Mouse (Mus musculus) kidney, postnatal 36 days (tissue): ENCODE measurements around the gene Cox4i1.

Source experiments
- DNase-seq, 2 experiments: peaks; one replicate each; pipeline ENCODE4 v3.0.0; 2021 to 2022; ENCODE audit warnings: mixed read lengths in 2 of 2

Cox4i1 gene

DNA sequence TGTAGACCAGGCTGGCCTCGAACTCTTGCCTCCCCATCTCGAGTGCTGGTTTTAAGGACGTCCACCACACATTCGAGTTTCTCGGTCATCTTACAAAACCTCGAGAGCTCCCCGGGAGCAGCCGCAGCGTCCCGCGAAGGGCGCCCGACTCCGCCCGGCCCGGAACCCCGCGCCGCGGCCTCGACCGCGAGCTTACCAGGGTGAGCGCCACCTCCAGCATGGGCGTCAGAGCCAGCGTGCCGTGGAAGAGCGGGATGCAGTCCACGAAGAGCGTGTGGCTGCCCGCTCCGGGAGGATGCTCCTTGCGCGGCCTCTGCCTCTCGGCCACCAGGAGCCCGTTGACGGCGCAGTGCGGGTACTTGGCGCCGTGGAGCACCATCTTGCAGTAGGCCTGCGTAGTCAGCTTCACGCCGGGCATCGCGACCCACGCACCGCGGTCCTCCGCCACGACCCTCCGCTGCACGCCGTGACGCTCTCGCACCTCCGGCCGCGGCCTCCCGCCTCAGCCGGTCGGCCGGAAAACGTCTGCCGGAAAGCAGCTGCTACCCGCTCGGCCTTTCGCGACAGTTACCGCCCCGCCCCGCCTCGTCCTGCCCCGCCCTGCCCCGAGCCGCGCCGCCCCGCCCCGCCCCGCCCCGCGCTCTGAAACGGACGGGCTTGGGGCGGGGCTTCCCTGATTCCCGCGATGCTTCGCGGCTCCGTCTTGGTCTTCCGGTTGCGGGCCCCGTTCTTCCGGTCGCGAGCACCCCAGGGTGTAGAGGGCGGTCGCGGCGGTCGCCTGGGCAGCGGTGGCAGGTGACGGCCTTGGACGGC is at the start of gene Cox4i1, which contains the start of gene Gm27021:
Gene Cox4i1 (plus strand): TSS at position 662 of the 813 bp plus-strand sequence.
Gene Gm27021 (minus strand): TSS at position 519 of the 813 bp plus-strand sequence.
- peak; percentile 95 to 98 for DNase-seq

DNA sequence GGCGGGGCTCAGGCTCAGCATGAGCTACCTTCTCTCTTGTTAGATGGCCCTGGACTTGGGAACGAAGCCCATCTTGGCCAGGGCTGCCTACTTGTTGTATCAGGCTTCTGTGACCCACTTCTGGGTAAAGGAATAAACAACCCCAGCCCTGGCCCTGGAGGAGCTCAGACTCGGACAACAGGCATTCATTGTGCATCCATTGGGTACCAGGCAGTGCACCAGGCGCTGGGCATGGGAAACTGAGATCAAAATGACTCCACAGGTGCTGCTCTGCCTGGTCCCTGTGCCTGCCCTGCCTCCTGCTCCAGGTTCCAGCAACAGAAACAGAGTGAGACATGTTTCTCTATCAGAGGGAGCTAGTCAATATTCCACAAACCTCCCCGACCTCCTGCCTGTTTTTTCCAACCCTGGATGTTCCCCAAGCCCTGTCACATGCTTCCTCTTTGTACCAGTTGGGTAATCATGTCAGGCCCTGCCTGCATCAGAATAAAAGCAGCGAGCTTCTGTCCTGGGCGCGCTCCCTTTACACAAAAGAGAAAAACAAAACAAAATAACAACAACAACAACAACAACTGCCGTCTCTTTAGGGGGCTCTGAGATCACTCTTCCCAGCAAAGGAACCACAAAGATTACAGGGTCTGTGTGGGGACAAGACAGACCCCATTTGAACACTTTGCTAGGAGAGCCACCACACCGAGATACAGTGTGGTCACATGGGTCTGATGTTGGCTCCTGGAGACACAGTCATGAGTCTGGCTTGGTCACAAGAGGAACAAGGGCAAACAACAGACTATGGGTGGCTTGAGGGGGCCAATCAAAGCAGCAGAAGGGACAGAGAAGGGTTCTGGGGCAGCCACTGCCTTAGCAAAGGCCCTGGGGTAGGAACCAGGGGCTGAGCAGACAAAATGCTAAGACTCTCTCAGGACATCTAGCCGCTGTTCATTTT is 48.5 kb upstream of the Cox4i1 start:
- peak in 1 of 2 experiments; percentile 15 for DNase-seq

DNA sequence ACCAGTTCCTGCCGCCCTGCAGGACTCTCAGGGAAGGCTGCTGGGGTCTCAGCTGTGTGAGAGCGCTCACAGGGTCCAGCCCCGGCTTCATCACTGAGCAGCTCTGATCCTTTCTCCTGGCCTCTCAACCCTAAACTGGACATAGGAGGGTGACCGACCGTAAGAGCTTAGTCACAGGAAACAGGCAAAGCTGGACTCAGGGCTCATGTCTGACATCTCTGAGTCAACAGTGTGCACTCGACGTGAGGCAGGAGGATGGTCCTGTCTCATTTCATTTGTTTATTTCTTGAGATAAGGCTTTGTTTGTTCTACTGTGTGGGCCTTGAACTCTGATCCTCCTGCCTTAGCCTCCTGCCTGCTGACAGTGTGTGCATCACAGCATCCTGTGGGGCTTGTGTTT is 47.6 kb upstream of the Cox4i1 start:
- no peak for DNase-seq

DNA sequence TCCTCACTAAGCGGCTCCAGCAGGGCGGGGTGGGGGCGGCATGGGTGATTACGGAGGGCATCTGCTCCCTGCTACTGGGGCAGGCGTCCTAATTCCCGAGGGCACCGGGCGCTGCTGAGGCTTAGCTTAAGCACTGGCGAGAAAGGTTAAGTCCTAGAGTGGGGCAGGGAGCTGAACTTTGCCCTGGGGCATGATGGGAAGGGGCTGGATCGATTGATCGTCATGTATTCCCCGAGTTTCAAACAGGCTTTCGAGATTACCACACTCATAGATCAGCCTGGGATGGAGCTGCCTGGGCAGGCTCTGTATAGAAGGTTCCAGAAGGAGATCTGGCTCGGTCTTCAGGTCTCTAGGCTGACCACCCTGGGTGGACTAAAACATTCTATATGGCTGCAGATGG is 45.9 kb upstream of the Cox4i1 start:
- DNase-seq, result no peak

DNA sequence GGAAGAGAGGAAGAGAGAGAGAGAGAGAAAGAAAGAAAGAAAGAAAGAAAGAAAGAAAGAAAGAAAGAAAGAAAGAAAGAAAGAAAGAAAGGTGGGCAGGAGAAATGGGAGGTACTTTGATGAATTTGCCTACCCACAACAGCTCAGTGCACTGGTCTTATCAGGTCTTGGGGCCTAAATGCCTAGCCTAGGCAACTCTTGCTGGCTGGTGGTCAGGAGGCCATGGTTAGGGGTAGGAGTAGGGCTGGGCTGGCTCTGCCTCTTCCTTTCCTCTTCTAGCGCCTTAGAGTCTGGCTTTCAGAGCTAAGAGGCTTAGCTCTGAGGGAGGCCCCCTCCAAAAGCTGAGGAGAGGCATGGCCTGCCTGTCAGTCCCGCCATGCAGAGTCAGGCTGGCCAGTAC is 44.4 kb upstream of the Cox4i1 start:
- no peak for DNase-seq

DNA sequence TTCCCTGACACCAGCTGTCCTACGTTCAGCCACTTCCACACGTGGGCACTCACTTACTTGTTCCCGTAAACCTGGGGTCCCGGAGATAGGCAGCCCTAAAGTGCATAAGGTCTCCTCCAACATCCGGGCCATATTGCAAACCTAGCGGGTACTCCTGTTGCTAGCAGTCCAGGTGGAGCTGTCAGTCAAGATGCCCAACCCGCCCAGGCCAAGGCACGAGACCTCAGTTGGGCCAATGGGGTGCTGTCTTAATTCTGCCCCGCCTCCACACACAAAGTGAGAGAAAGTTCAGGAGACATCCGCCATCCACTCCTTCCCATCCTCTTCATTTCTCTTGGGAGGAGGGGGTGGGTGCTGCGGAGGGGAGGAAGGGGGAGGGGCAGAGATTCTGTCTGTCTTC is 41.6 kb upstream of the Cox4i1 start:
- DNase-seq, result no peak

DNA sequence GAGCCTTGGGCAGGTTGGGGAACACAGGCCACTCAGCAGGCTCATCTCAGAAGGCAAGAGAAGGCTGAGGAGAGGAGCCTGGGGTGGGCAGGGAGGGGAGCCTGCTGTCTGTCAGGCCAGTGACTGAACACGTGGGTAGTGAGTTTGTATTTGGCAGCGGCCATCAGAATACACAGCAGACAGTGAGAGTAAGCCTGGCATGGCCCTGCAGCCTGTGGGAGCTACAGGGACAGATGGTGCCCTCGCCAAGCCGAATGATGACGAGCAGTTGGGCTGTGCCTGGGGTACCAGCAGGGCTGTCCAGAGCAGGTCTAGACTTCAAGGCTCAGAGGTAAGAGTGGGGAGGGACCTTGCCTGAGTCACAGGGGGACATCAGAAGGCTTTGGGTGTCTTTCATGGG is 40.7 kb upstream of the Cox4i1 start:
- no peak for DNase-seq

DNA sequence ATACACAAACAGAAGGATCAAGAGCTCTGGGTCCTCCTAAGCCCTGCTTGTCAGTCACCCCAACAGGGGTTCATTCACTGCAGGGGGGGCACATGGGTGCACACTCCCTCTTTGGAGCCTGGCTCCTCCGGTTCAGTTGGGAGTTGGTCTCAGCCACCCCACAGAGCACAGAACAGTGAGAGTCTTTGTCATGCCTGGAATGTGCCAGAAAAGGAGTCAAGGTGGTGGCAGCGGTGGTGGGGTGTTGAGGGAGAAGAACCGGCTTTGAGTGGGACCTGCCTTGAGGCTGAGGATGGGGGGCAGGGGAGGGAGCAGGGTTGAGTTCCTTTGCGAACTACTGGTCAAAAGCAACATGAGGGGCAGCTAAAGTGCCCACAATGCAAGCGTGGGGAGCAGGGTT is 38.0 kb upstream of the Cox4i1 start:
- DNase-seq, result no peak

DNA sequence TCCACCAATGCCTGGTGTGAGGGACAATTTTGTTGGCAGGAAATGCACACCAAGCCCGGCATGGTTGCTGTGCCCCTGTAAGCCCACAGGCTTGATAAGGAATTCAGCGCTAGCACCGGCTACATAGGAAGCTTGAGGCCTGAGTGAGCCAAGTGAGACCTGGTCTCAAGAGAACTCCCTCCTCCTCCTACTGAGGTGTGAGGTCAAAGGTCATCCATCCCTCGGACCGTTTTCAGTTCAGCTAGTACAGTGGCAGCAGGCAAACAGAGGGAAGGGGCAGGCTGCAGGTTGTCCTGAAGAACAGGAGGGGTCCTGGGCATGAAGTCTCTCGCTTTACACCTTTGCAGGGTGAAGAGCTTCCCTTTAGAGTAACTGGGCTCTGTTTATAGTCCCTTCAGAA is 37.2 kb upstream of the Cox4i1 start:
- DNase-seq, result no peak

DNA sequence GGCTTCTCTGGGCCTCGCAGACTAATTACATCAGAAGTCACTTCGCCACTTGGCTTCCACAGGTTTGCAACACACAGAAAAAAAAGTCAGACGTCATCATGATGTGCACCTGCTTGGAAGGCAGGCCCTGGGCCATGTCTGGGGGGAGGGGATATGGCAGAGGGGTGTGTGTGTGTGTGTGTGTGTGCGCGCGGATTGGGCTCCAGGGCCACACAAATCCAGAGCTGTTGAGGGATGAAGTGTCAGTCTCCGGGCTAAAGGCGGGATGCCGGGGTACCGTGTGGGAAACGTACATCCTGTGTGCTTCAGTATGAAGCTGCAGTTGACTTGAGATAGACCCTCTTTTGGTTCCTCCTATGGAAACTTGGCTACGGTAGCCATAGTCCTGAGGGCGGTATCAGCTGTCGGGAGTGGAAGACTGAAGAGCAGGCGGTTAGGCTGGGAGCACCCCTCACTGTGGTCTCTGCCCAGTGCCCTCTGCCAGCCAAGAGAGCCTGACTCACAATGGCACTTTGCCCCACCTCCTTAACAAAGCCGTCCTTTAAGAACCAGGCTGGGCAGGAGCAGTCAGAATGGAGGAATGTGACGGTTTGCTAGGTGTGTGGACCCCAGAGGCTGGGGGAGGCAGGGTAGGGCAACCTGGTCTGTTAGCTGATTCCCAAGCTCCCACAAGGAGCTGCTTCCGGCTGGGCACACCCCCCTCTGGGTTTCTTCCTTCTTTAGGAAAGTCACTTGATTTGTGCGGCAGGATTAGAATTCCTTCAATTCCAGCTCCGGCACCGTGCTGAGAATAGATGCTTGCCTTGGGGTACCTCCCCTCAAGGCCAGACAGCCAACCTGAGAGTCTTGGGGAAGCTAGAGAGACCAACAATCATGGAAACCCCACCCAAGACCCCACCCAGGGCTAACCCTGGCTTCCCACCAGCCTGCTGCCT is 36.3 kb upstream of the Cox4i1 start:
- DNase-seq, result no peak

DNA sequence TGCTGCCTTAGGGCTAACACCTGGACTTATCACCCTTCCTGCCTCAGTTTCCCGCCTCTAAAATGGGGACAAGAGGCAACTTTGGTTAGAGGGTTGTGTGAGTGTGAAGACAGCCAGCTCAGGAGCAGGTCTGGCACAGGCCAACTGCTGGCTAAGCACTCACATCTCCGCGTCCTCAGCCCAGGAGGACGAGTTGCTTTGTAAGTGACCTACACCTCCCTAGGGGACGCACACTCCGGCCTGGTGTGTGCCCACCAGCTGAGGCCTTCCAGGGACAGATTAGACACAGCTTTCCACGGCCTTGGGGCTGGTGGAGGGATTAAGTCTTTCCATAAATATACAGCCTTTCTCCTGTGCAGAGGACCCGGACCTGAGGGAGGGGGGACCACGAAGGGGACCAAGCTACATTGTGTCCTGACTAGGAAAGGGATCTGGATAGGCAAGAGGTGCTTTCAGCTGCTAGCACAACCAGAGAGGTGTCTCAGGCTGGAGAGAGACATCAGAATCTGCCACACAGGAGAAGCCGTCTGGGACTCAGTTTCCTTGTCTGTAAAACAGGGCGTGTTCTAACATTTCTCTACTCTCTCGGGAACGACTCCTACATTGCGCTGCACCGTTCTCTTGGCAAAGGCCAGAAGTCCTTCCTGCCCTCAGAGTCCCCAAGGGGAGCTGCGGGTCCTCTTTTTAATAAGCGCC is 34.9 kb upstream of the Cox4i1 start:
- no peak for DNase-seq

DNA sequence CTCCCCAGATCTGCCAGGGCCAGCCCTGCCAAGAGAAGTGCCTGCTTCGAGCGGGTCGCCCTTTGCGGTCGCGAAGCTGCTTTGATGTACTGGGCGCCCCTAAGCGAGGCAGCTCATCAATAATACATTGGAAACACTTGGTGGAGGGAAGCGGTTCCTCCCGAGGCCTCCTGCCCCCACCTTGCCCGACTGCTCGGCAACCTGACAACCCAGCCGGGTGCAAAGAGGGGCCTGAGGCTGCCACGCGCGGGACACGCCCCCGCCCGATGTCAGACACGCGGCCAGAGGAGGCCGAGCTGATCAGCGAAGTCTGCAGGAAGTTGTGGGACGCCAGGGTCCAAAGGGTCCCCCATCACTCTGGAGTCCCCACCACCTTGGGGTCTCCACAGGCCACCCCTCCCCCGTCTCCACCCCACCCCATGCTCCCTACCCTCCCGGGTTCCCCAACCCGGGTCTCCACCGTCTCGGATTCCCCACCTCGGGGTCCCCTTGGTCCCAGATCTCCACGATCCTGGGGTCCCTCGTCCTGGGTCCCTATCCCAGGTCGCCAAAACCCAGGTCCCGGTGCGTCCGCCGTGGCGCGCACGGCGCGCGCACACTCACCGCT is 34.3 kb upstream of the Cox4i1 start:
- DNase-seq, result peak in 1 of 2 experiments; percentile 15

DNA sequence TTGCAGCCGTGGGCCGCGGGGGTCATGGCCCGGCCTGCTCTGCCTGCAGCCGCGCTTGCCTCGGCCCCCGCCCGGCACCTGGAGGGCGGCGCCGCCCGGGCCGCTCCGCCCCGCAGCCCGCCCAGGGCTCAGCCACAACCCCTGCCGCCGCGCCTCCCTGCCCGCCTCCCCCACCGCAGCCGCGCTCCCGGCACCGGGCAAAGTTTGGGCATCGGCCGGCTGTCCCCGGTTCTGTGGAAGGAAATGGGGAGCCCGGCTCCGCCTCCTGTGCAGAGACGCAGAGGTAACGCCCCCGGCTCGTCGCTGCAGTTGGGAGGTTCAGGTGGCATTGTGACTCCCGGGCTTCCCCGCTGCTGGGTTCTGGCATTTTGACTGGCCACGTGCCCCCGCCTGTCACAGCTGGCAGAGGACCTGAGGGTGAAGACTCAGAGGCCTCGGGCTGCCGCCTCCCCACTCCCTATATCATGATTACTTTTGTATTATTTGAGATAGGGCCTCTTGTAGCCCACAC is 33.6 kb upstream of the Cox4i1 start:
- DNase-seq, result peak; percentile 86 to 88

DNA sequence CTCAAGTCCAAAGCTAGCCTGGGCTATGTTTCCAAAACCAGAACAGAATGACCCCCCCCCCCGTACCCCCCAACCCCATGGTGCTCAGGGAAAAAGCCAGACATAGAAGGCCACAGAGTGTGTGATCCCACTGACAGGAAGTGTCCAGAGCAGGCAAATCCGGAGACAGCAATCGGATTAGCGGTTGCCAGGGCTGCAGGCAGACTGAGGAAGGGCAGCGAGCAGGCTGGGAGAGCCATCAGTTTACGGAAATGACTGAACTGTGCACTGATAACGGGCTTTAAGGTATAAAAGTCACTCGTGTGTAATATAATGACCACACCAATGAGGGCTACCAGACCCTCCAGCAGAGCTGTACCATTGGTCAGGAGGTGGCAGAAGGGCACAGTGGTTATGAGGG is 26.8 kb upstream of the Cox4i1 start:
- no peak for DNase-seq

DNA sequence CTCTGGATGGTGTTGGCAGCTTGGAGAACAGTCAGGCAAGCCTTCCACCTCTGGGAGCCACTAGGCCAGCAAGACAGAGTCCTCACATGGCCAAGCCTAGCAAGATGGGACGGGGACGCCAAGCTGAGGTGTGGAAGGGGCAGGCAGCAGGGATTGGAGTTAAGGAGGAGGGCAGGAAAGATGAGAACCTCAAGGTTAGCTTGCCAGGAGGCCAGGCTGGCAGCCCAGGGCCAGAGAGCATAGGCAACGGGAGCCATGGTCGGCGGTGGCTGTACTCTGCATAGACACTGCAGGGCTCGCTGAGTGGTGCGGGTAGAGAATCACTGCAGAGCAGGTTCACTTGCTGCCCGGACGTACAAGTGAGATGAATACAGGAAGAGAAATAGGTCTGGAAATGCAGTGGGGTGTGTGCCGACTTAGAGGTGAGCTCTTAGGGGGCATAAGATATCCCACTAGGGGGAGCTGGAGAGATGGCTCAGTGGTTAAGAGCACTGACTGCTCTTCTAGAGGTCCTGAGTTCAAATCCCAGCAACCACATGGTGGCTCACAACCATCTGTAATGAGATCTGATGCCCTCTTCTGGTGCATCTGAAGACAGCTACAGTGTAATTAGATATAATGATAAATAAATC is 25.9 kb upstream of the Cox4i1 start:
- no peak for DNase-seq

DNA sequence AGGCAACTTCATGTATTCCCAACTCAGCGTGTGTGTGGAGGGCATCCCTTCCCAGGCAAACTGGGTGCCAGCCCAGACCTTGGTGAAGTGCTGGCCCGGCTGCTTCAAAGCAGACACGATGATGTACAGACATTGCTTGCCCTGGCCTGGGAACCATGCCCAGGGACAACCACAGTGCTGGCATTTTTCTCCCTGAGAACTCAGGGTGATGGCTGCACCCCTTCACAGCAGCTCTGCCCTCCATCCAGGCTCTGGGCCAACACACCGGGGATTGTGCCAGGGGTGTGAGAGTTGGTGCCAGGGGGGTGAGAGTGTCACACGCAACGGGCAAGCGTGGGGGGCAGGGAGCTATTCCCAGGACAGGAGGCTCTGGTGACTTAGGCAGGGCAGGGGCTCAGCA is 23.4 kb upstream of the Cox4i1 start:
- peak; percentile 31 to 61 for DNase-seq

DNA sequence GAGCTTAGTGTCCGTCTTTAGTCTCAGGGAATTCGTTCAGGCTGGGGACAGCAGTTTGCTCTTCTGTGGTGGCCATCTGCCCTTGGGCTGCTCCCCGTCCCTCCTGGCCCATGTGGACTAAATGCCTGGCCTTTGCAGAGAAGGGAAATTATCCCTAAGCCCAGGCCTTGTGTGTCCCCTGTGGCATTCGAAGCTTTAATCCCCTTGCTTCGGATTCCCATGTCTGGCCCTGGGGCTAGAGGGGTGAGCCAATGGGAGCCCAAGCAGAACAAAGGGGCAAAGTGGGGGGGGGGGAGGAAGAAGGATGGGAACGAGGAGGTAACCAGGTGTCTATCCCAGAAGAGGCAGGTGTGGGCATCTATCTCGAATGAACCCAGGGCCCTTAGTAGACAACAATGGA is 20.5 kb upstream of the Cox4i1 start, which contains the start of gene 1190005I06Rik:
Gene 1190005I06Rik (minus strand): TSS at position 101 of the 400 bp plus-strand sequence.
- no peak for DNase-seq

DNA sequence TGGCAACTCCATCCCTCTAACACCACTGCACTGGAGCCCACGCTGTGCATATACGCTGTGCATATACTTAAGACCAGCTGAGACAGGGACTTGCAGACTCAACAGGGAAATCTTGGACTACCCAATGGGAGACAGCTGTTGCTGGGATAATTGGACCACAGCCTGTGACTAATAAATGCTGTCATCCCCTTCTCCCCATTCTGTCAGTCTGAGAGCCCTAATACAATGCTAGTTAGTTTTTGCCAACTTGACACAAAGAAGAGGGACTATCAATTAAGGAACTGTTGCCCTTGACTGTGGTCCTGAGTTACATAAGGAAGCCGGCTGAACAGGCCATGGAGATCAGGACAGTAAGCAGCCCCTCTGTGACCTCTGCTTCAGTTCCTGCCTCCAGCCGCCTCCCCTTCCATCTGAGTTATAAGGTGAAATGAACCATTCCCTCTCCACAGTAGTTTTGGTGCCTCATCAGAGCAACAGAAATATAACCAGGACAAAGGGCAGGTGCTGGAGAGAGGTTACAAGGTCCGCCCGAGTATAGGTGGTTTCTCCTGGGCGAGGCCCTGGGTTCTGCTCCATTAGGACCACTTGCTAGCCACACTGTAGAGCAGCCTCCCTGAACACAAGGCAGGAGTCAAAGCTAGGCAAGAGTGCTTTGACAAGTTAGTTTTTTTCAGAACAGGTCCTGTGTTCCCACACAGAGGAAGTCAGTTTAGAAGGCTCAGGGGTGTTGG is 11.5 kb upstream of the Cox4i1 start:
- DNase-seq, result no peak

DNA sequence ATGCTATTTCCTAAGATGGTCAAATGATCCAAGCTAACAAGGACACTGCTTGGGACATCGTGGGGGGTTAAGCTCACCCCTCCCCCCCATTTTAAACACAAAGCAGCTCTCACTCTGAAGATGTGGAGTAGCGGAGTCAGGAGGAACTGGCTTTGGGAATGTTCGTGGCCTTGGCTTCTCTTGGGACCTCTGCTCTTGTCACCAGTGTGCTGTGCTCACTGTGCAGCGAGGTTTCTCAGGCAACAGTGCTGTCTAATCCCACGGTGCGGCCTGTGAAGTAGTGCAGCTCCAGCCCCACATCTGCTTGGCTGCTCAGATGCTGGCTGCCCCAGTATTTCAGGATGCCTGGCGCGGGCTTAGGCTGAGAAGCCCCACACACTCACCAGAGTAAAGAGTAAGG is 10.6 kb upstream of the Cox4i1 start:
- no peak for DNase-seq

DNA sequence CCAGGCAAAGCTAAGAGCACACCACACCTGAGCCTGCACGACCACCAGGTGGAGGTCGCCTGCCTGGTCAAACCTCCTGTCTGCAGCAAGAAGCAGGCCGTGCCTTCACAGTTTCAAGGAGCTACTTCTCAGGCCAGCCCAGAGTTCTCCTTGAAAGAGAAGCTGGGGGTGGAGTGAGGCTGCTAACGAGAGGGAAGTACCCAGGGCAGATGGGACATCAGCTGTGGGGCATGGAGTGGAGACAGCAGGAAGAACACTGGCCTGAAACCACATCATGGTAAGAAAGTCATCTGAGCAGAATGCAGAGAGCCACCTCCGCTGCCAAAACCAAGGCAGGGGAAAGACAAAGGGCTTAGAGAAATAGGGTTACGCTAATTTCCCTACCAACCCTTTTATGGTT is 3.5 kb upstream of the Cox4i1 start:
- DNase-seq, result no peak
